Mouse (Mus musculus): Measurements from ENCODE around the gene Cd68. TPM values are rescaled to one million over a fixed set of nuclear protein-coding genes. Genes with fewer than 3 reads are reported as not detected.

Cd68 gene
- 19.8 and 26.7 TPM in 2 replicates for polyA plus RNA-seq (2012; rRNA removed)

GRCm38 (mm10) chr11:69665961-69666664 is at the start of gene Cd68:
TSS of gene Cd68 (minus strand) at chr11:69666153.

GRCm38 (mm10) chr11:69695361-69696181 is 29.6 kb upstream of the Cd68 start, which contains the start of the genes Tnfsf12 and Tnfsfm13:
TSS of gene Tnfsf12 (minus strand) at chr11:69695849.
TSS of gene Tnfsfm13 (minus strand) at chr11:69696098.

GRCm38 (mm10) chr11:69685526-69686148 is 19.7 kb upstream of the Cd68 start, which contains the start of gene Tnfsf13:
TSS of gene Tnfsf13 (minus strand) at chr11:69685784.

GRCm38 (mm10) chr11:69681314-69682208 is 15.6 kb upstream of the Cd68 start, which contains the start of gene Senp3:
TSS of gene Senp3 (minus strand) at chr11:69682084.

GRCm38 (mm10) chr11:69672211-69672706 is 6.3 kb upstream of the Cd68 start, which contains the start of gene Eif4a1:
TSS of gene Eif4a1 (minus strand) at chr11:69672423.

GRCm38 (mm10) chr11:69662213-69662966 is 3.6 kb downstream of the Cd68 start, which contains the start of gene Mpdu1:
TSS of gene Mpdu1 (minus strand) at chr11:69662642.

GRCm38 (mm10) chr11:69655264-69656064 is 10.5 kb downstream of the Cd68 start, which contains the start of gene Sox15:
TSS of gene Sox15 (plus strand) at chr11:69655314.

GRCm38 (mm10) chr11:69632284-69633089 is 33.5 kb downstream of the Cd68 start, which contains the start of gene Fxr2:
TSS of gene Fxr2 (plus strand) at chr11:69632990.

GRCm38 (mm10) chr11:69621571-69622268 is 44.2 kb downstream of the Cd68 start, which contains the start of gene Sat2:
TSS of gene Sat2 (plus strand) at chr11:69622024.

GRCm38 (mm10) chr11:69617805-69618204 is 48.1 kb downstream of the Cd68 start, which contains the start of gene Shbg:
TSS of gene Shbg (minus strand) at chr11:69617905.

Other genes starting within 250 kb of the Cd68 start
- 0.01 and 0.08 TPM in 2 replicates for gene Dnah2, start 117.0 kb downstream of the Cd68 start, polyA plus RNA-seq (2012; rRNA removed)
- 0.27 and 0.34 TPM in 2 replicates for gene Efnb3, start 105.9 kb downstream of the Cd68 start, polyA plus RNA-seq (2012; rRNA removed)
- gene Wrap53, start 85.9 kb downstream of the Cd68 start, polyA plus RNA-seq (2012; rRNA removed): 8.5 and 11.1 TPM in 2 replicates
- 22.0 and 27.4 TPM in 2 replicates for gene Trp53, start 85.8 kb downstream of the Cd68 start, polyA plus RNA-seq (2012; rRNA removed)
- gene Atp1b2, start 60.2 kb downstream of the Cd68 start, polyA plus RNA-seq (2012; rRNA removed): 4.4 and 7.2 TPM in 2 replicates
- gene Shbg, start 48.2 kb downstream of the Cd68 start, polyA plus RNA-seq (2012; rRNA removed): not detected in 2 replicates
- 0.60 and 0.94 TPM in 2 replicates for gene Sat2, start 44.1 kb downstream of the Cd68 start, polyA plus RNA-seq (2012; rRNA removed)
- gene Fxr2, start 33.2 kb downstream of the Cd68 start, polyA plus RNA-seq (2012; rRNA removed): 26.3 and 30.1 TPM in 2 replicates
- gene Sox15, start 10.8 kb downstream of the Cd68 start, polyA plus RNA-seq (2012; rRNA removed): 5.0 and 6.1 TPM in 2 replicates
- 79.1 and 96.6 TPM in 2 replicates for gene Mpdu1, start 3.5 kb downstream of the Cd68 start, polyA plus RNA-seq (2012; rRNA removed)
- 47.2 and 66.8 TPM in 2 replicates for gene Eif4a1, start 6.3 kb upstream of the Cd68 start, polyA plus RNA-seq (2012; rRNA removed)
- 10.6 and 12.6 TPM in 2 replicates for gene Senp3, start 15.9 kb upstream of the Cd68 start, polyA plus RNA-seq (2012; rRNA removed)
- 1.0 and 1.7 TPM in 2 replicates for gene Tnfsf13, start 19.6 kb upstream of the Cd68 start, polyA plus RNA-seq (2012; rRNA removed)
- gene Tnfsf12, start 29.7 kb upstream of the Cd68 start, polyA plus RNA-seq (2012; rRNA removed): 15.9 and 22.7 TPM in 2 replicates
- gene Tnfsfm13, start 29.9 kb upstream of the Cd68 start, polyA plus RNA-seq (2012; rRNA removed): 4.2 and 5.1 TPM in 2 replicates
- 7.3 and 12.3 TPM in 2 replicates for gene Polr2a, start 92.5 kb upstream of the Cd68 start, polyA plus RNA-seq (2012; rRNA removed)
- 0.12 and 0.19 TPM in 2 replicates for gene Slc35g3, start 95.8 kb upstream of the Cd68 start, polyA plus RNA-seq (2012; rRNA removed)
- gene Zbtb4, start 99.8 kb upstream of the Cd68 start, polyA plus RNA-seq (2012; rRNA removed): 10.3 and 17.5 TPM in 2 replicates
- 3.2 and 5.8 TPM in 2 replicates for gene Chrnb1, start 129.8 kb upstream of the Cd68 start, polyA plus RNA-seq (2012; rRNA removed)
- gene Fgf11, start 135.7 kb upstream of the Cd68 start, polyA plus RNA-seq (2012; rRNA removed): 2.3 and 2.6 TPM in 2 replicates
- gene Tmem102, start 139.5 kb upstream of the Cd68 start, polyA plus RNA-seq (2012; rRNA removed): 23.4 and 35.3 TPM in 2 replicates
- gene Gm39566, start 149.1 kb upstream of the Cd68 start, polyA plus RNA-seq (2012; rRNA removed): not detected in 2 replicates
- gene Spem2, start 152.3 kb upstream of the Cd68 start, polyA plus RNA-seq (2012; rRNA removed): not detected in 2 replicates
- gene Spem1, start 156.0 kb upstream of the Cd68 start, polyA plus RNA-seq (2012; rRNA removed): 0.05 TPM in 1 of 2 replicates, not detected in the other
- 10.0 and 11.0 TPM in 2 replicates for gene Nlgn2, start 171.6 kb upstream of the Cd68 start, polyA plus RNA-seq (2012; rRNA removed)
- 105 and 145 TPM in 2 replicates for gene Tmem256, start 172.4 kb upstream of the Cd68 start, polyA plus RNA-seq (2012; rRNA removed)
- gene Plscr3, start 180.2 kb upstream of the Cd68 start, polyA plus RNA-seq (2012; rRNA removed): 51.9 and 53.6 TPM in 2 replicates
- 18.6 and 19.9 TPM in 2 replicates for gene Tnk1, start 192.6 kb upstream of the Cd68 start, polyA plus RNA-seq (2012; rRNA removed)
- gene Tmem95, start 211.9 kb upstream of the Cd68 start, polyA plus RNA-seq (2012; rRNA removed): not detected in 2 replicates
- gene Kctd11, start 215.3 kb upstream of the Cd68 start, polyA plus RNA-seq (2012; rRNA removed): 7.2 and 8.2 TPM in 2 replicates
- 0.81 and 1.9 TPM in 2 replicates for gene Acap1, start 229.4 kb upstream of the Cd68 start, polyA plus RNA-seq (2012; rRNA removed)
- gene 2810408A11Rik, start 234.8 kb upstream of the Cd68 start, polyA plus RNA-seq (2012; rRNA removed): 0.77 and 1.0 TPM in 2 replicates
- 11.5 and 14.7 TPM in 2 replicates for gene Neurl4, start 234.9 kb upstream of the Cd68 start, polyA plus RNA-seq (2012; rRNA removed)
- 71.1 and 72.4 TPM in 2 replicates for gene Gps2, start 247.7 kb upstream of the Cd68 start, polyA plus RNA-seq (2012; rRNA removed)